Mouse (Mus musculus) liver, embryonic 15.5 days (tissue): ENCODE data around the gene Eps8. TPM values are rescaled to one million over a fixed set of nuclear protein-coding genes. Genes with fewer than 3 reads are reported as not detected.

Experiments
- ATAC-seq: fragments of 200-750 bp; cut with Nextera tagmentation; 2 replicates; pipeline ENCODE4 v1.8.0; 2017; ENCODE audit warnings: moderate number of reproducible peaks, mild to moderate bottlenecking, moderate library complexity; ENCODE audit not compliant: insufficient read depth
- H3K27ac ChIP-seq: fragments of 300-500 bp; sonication (generic); replicated peaks from 2 replicates; pipeline ENCODE4 v1.5.1; 2015; ENCODE audit warnings: mild to moderate bottlenecking, inconsistent platforms
- H3K27me3 ChIP-seq: fragments of 300-500 bp; sonication (generic); 2 replicates; pipeline ENCODE4 v1.6.1; 2015; ENCODE audit warnings: mild to moderate bottlenecking, inconsistent platforms
- H3K36me3 ChIP-seq: fragments of 300-500 bp; sonication (generic); replicated peaks from 2 replicates; pipeline ENCODE4 v1.6.1; 2015; ENCODE audit warnings: moderate library complexity, mild to moderate bottlenecking, inconsistent platforms
- H3K4me1 ChIP-seq: fragments of 300-500 bp; sonication (generic); replicated peaks from 2 replicates; pipeline ENCODE4 v1.6.1; 2015; ENCODE audit warnings: inconsistent platforms
- H3K4me2 ChIP-seq: fragments of 300-500 bp; sonication (generic); 2 replicates; pipeline ENCODE4 v1.6.1; 2015; ENCODE audit warnings: moderate library complexity, mild to moderate bottlenecking, inconsistent platforms
- H3K4me3 ChIP-seq: fragments of 300-500 bp; sonication (generic); replicated peaks from 2 replicates; pipeline ENCODE4 v1.5.1; 2015; ENCODE audit warnings: mild to moderate bottlenecking, inconsistent platforms
- H3K9ac ChIP-seq: fragments of 300-500 bp; sonication (generic); 2 replicates; pipeline ENCODE4 v1.6.1; 2015; ENCODE audit warnings: moderate library complexity, mild to moderate bottlenecking, inconsistent platforms
- H3K9me3 ChIP-seq: fragments of 300-500 bp; sonication (generic); replicated peaks from 2 replicates; pipeline ENCODE4 v1.6.1; 2016; ENCODE audit warnings: inconsistent platforms
- WGBS: fragments of 180-500 bp; shearing (Covaris S2); methylation state at CpG from one replicate; pipeline ENCODE4 v1.1.7; 2015; ENCODE audit warnings: mixed read lengths; ENCODE audit not compliant: insufficient replicate concordance; 5-methylcytosine and 5-hydroxymethylcytosine counted together
- polyA plus RNA-seq: library from polyadenylated mRNA; unstranded; fragments of >200 nt; fragmentation: Nextera tagmentation; extraction: Ambion mirVana; gene quantifications from 2 replicates; pipeline ENCODE4 v1.2.1, GENCODE M21; 2015

Eps8 gene
- 2.5 and 3.8 TPM in 2 replicates for polyA plus RNA-seq

GRCm38 (mm10) chr6:137654776-137655175 lies at the start of gene Eps8:
Gene Eps8 (minus strand): TSS chr6:137654876.
- H3K27ac ChIP-seq: no peak within 1 kb of the TSS
- no peak for ATAC-seq
- H3K9ac ChIP-seq: no peak within 1 kb of the TSS
- no peak within 1 kb of the TSS for H3K4me2 ChIP-seq
- H3K27me3 ChIP-seq: peaks cover 4% of the 10 kb centered on the region
- no peaks in the 10 kb centered on the region for H3K36me3 ChIP-seq
- no peaks in the 10 kb centered on the region for H3K4me1 ChIP-seq
- WGBS: 54% methylated on average over 2 of the region's 2 CpGs
- H3K4me3 ChIP-seq: no peak within 1 kb of the TSS
- no peaks in the 10 kb centered on the region for H3K9me3 ChIP-seq

- H3K4me1 ChIP-seq: 0 out of 2 replicates have a peak, but pooled peaks cover 4% of the 10 kb centered on the region
- no peaks in the 10 kb centered on the region for H3K9me3 ChIP-seq
- H3K4me3 ChIP-seq: no peak overlapping the region
- H3K36me3 ChIP-seq: no peaks in the 10 kb centered on the region
- 66% methylated on average over 7 of the region's 7 CpGs for WGBS
- H3K27me3 ChIP-seq: peaks cover 4% of the 10 kb centered on the region; the same call in 1 of the 2 replicates
- H3K27ac ChIP-seq: no peak overlapping the region
- no peak overlapping the region for H3K4me2 ChIP-seq
- no peak overlapping the region for H3K9ac ChIP-seq
- ATAC-seq: no peak
Observed at GRCm38 (mm10) chr6:137703431-137703830, 48.8 kb upstream of the Eps8 start.

GRCm38 (mm10) chr6:137702918-137703317 lies 48.2 kb upstream of the Eps8 start:
- H3K9me3 ChIP-seq: no peaks in the 10 kb centered on the region
- 0 out of 2 replicates have a peak, but pooled peaks cover 4% of the 10 kb centered on the region for H3K4me1 ChIP-seq
- H3K9ac ChIP-seq: no peak overlapping the region
- H3K36me3 ChIP-seq: no peaks in the 10 kb centered on the region
- no peak for ATAC-seq
- peaks cover 4% of the 10 kb centered on the region; the same call in 1 of the 2 replicates for H3K27me3 ChIP-seq
- 62% methylated on average over 4 of the region's 4 CpGs for WGBS
- no peak overlapping the region for H3K27ac ChIP-seq
- H3K4me2 ChIP-seq: no peak overlapping the region
- H3K4me3 ChIP-seq: no peak overlapping the region

GRCm38 (mm10) chr6:137702186-137702585 lies 47.5 kb upstream of the Eps8 start:
- H3K27ac ChIP-seq: no peak overlapping the region
- H3K36me3 ChIP-seq: no peaks in the 10 kb centered on the region
- peaks cover 1% of the 10 kb centered on the region; the same call in 1 of the 2 replicates for H3K27me3 ChIP-seq
- no peak for ATAC-seq
- H3K4me2 ChIP-seq: no peak overlapping the region
- H3K9me3 ChIP-seq: no peaks in the 10 kb centered on the region
- no peak overlapping the region for H3K4me3 ChIP-seq
- H3K4me1 ChIP-seq: 0 out of 2 replicates have a peak, but pooled peaks cover 4% of the 10 kb centered on the region
- H3K9ac ChIP-seq: no peak overlapping the region
- WGBS: 55% methylated on average over 3 of the region's 3 CpGs

- Histone ChIP-seq H3K27ac (no peak overlapping the region), H3K9me3 (no peaks in the 10 kb centered on the region), H3K9ac (no peak overlapping the region), H3K4me3 (no peak overlapping the region), H3K27me3 (no peaks in the 10 kb centered on the region), H3K4me1 (peaks cover 4% of the 10 kb centered on the region; the same call in 1 of the 2 replicates), H3K36me3 (no peaks in the 10 kb centered on the region), H3K4me2 (no peak overlapping the region)
- WGBS: 71% methylated on average over 7 of the region's 7 CpGs
- ATAC-seq: no peak
Observed at GRCm38 (mm10) chr6:137699434-137699833, 44.8 kb upstream of the Eps8 start.

GRCm38 (mm10) chr6:137696445-137697204 lies 41.9 kb upstream of the Eps8 start:
- Histone ChIP-seq H3K27ac (no peak overlapping the region; the same call in 1 of the 2 replicates), H3K4me3 (no peak overlapping the region), H3K4me2 (no peak overlapping the region), H3K36me3 (no peaks in the 10 kb centered on the region), H3K4me1 (no peaks in the 10 kb centered on the region; the same call in 1 of the 2 replicates), H3K27me3 (no peaks in the 10 kb centered on the region), H3K9me3 (no peaks in the 10 kb centered on the region), H3K9ac (no peak overlapping the region)
- ATAC-seq: 0 out of 2 replicates have a peak, but pooled peaks have one; percentile 34
- WGBS: 23% methylated on average over 8 of the region's 8 CpGs

GRCm38 (mm10) chr6:137695046-137695445 lies 40.4 kb upstream of the Eps8 start:
- H3K4me2 ChIP-seq: no peak overlapping the region
- H3K9me3 ChIP-seq: no peaks in the 10 kb centered on the region
- ATAC-seq: no peak
- WGBS: 73% methylated on average over 8 of the region's 8 CpGs
- H3K27me3 ChIP-seq: no peaks in the 10 kb centered on the region
- H3K4me1 ChIP-seq: no peaks in the 10 kb centered on the region; the same call in 1 of the 2 replicates
- no peaks in the 10 kb centered on the region for H3K36me3 ChIP-seq
- no peak overlapping the region for H3K4me3 ChIP-seq
- no peak overlapping the region for H3K9ac ChIP-seq
- no peak overlapping the region for H3K27ac ChIP-seq

GRCm38 (mm10) chr6:137694310-137694709 lies 39.6 kb upstream of the Eps8 start:
- ATAC-seq: no peak
- Histone ChIP-seq H3K4me2 (no peak overlapping the region), H3K27me3 (no peaks in the 10 kb centered on the region), H3K9ac (no peak overlapping the region), H3K4me1 (no peaks in the 10 kb centered on the region; the same call in 1 of the 2 replicates), H3K9me3 (no peaks in the 10 kb centered on the region), H3K4me3 (no peak overlapping the region), H3K27ac (no peak overlapping the region), H3K36me3 (no peaks in the 10 kb centered on the region)
- 17% methylated on average over 2 of the region's 2 CpGs for WGBS

- no peaks in the 10 kb centered on the region for H3K27me3 ChIP-seq
- H3K9ac ChIP-seq: no peak overlapping the region
- H3K27ac ChIP-seq: no peak overlapping the region
- H3K36me3 ChIP-seq: no peaks in the 10 kb centered on the region
- no peak overlapping the region for H3K4me2 ChIP-seq
- H3K9me3 ChIP-seq: no peaks in the 10 kb centered on the region
- 44% methylated on average over 2 of the region's 2 CpGs for WGBS
- ATAC-seq: no peak
- H3K4me1 ChIP-seq: no peaks in the 10 kb centered on the region
- H3K4me3 ChIP-seq: no peak overlapping the region
Observed at GRCm38 (mm10) chr6:137690550-137691119, 36.0 kb upstream of the Eps8 start.

GRCm38 (mm10) chr6:137688506-137689105 lies 33.9 kb upstream of the Eps8 start:
- Histone ChIP-seq H3K9me3 (no peaks in the 10 kb centered on the region), H3K27me3 (no peaks in the 10 kb centered on the region), H3K36me3 (no peaks in the 10 kb centered on the region), H3K4me2 (no peak overlapping the region), H3K9ac (no peak overlapping the region), H3K4me1 (no peaks in the 10 kb centered on the region), H3K27ac (no peak overlapping the region), H3K4me3 (no peak overlapping the region)
- no peak for ATAC-seq
- WGBS: 69% methylated on average over 11 of the region's 11 CpGs

- H3K9ac ChIP-seq: no peak overlapping the region
- H3K4me3 ChIP-seq: no peak overlapping the region
- H3K9me3 ChIP-seq: no peaks in the 10 kb centered on the region
- no peaks in the 10 kb centered on the region for H3K36me3 ChIP-seq
- no peak overlapping the region for H3K4me2 ChIP-seq
- 66% methylated on average over 3 of the region's 3 CpGs for WGBS
- H3K27me3 ChIP-seq: no peaks in the 10 kb centered on the region
- no peak overlapping the region for H3K27ac ChIP-seq
- no peaks in the 10 kb centered on the region for H3K4me1 ChIP-seq
- ATAC-seq: no peak
Observed at GRCm38 (mm10) chr6:137688079-137688478, 33.4 kb upstream of the Eps8 start.
